Mouse (Mus musculus) intestine, embryonic 14.5 days (tissue): ENCODE data around the gene Ncbp1. TPM values are rescaled to one million over a fixed set of nuclear protein-coding genes. Genes with fewer than 3 reads are reported as not detected.

Experiments
- ATAC-seq: fragments of 200-750 bp; cut with Nextera tagmentation; replicated peaks from 2 replicates; pipeline ENCODE4 v1.8.0; 2017; ENCODE audit warnings: low read depth, moderate number of reproducible peaks, moderate TSS enrichment, moderate library complexity; ENCODE audit not compliant: low FRiP score, low TSS enrichment
- DNase-seq: peaks from one replicate; pipeline ENCODE4 v3.0.0-alpha.2; 2018; ENCODE audit warnings: low spot score
- H3K27ac ChIP-seq: fragments of 300-500 bp; sonication (generic); 2 replicates; pipeline ENCODE4 v1.5.1; 2014; ENCODE audit warnings: low read depth, mild to moderate bottlenecking, control low read depth
- H3K27me3 ChIP-seq: fragments of 300-500 bp; sonication (generic); replicated peaks from 2 replicates; pipeline ENCODE4 v1.6.1; 2014; ENCODE audit warnings: low read length, control low read depth; ENCODE audit not compliant: control insufficient read depth, insufficient read depth
- H3K36me3 ChIP-seq: fragments of 300-500 bp; sonication (generic); 2 replicates; pipeline ENCODE4 v1.6.1; 2014; ENCODE audit warnings: low read length, control low read depth; ENCODE audit not compliant: control insufficient read depth, insufficient read depth
- H3K4me1 ChIP-seq: fragments of 300-500 bp; sonication (generic); replicated peaks from 2 replicates; pipeline ENCODE4 v1.6.1; 2014; ENCODE audit warnings: low read length, control low read depth, mixed read lengths; ENCODE audit not compliant: control insufficient read depth, insufficient read depth
- H3K4me2 ChIP-seq: fragments of 300-500 bp; sonication (generic); 2 replicates; pipeline ENCODE4 v1.6.1; 2014; ENCODE audit warnings: low read length
- H3K4me3 ChIP-seq: fragments of 300-500 bp; sonication (generic); 2 replicates; pipeline ENCODE4 v1.5.1; 2014; ENCODE audit warnings: low read depth, low read length, control low read depth, mixed read lengths
- H3K9ac ChIP-seq: fragments of 300-500 bp; sonication (generic); 2 replicates; pipeline ENCODE4 v1.6.1; 2014; ENCODE audit warnings: mild to moderate bottlenecking, low read length
- H3K9me3 ChIP-seq: fragments of 300-500 bp; sonication (generic); 2 replicates; pipeline ENCODE4 v1.6.1; 2016; ENCODE audit warnings: low read length, control low read depth; ENCODE audit not compliant: control insufficient read depth
- WGBS: fragments of 180-500 bp; shearing (Covaris S2); extraction: QIAGEN DNeasy Blood & Tissue Kit; methylation state at CpG from one replicate; pipeline ENCODE4 v1.1.7; 2014; 5-methylcytosine and 5-hydroxymethylcytosine counted together
- polyA plus RNA-seq: library from polyadenylated mRNA; unstranded; fragments of >200 nt; fragmentation: Nextera tagmentation; extraction: Ambion mirVana; gene quantifications from 2 replicates; pipeline ENCODE4 v1.2.1, GENCODE M21; 2014

Gene Ncbp1
- polyA plus RNA-seq, 1 experiment from 2014 or later = 77.6 TPM

DNA sequence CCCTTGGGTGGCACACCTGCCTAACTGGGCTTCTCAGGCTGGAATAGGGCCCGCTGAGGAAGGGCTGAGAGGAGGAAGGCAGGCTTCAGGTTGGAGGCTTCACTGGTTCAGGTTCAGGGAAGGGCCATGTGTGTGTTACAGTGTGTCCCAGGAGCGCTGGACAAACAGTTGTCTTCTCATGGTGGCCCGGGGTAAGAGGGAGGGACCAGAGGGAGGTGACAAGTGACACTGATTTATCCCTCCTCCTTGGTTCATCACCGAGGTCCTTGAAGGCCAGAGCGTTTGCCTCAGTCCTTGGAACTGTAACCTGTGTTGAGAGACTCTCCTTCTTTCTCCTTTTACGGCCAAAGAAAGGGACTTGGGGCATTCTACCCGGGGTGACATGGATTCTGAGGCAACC, 37.9 kb upstream of the Ncbp1 start:
- H3K9me3 ChIP-seq = no peaks in the 10 kb centered on the region
- no peak overlapping the region for H3K27ac ChIP-seq
- ATAC-seq (no peak), DNase-seq (no peak)
- H3K9ac ChIP-seq = no peak overlapping the region
- no peak overlapping the region for H3K4me3 ChIP-seq
- no peak overlapping the region for H3K4me2 ChIP-seq
- 40% methylated on average over 7 of the region's 7 CpGs for WGBS
- no peaks in the 10 kb centered on the region for H3K27me3 ChIP-seq
- H3K4me1 ChIP-seq = peaks cover 12% of the 10 kb centered on the region
- no peaks in the 10 kb centered on the region for H3K36me3 ChIP-seq

DNA sequence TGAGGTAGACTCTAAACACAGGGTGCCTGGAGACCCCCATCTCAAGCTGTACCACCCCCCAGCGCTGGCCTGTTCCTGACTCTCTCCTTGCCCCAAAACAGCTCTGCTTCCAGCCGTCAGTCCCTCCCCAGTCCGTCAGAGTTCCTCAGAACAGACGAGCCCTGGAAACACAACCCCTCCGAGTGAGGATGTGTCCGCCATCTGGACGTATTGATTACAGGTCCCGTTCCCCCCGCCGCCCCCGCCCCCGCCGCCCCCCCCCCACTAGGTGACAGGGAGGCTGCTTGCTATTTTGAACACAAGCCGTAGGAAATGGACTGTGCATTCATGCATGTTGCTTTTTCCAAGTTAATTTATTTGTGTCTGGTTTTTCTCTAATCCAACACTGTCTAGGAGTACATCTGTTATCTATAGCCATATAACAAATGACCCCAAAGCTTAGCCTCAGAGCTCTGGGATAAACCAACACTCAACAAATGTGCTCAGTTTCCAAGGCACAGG, 37.2 kb upstream of the Ncbp1 start:
- DNase-seq (no peak), ATAC-seq (peak; percentile 38; the same call in 1 of the 2 replicates)
- Histone ChIP-seq H3K4me2 (no peak overlapping the region; the same call in 1 of the 2 replicates), H3K27ac (0 out of 2 replicates have a peak overlapping the region, but pooled peaks have one; percentile 27), H3K4me1 (peaks cover 12% of the 10 kb centered on the region), H3K9me3 (no peaks in the 10 kb centered on the region), H3K9ac (no peak overlapping the region; the same call in 1 of the 2 replicates), H3K36me3 (no peaks in the 10 kb centered on the region), H3K4me3 (no peak overlapping the region), H3K27me3 (no peaks in the 10 kb centered on the region)
- WGBS = 9% methylated on average over 14 of the region's 14 CpGs

- H3K9ac ChIP-seq = no peak overlapping the region
- DNase-seq (no peak), ATAC-seq (no peak)
- H3K9me3 ChIP-seq = no peaks in the 10 kb centered on the region
- peaks cover 12% of the 10 kb centered on the region for H3K4me1 ChIP-seq
- H3K4me2 ChIP-seq = no peak overlapping the region
- no peak overlapping the region for H3K27ac ChIP-seq
- WGBS = 88% methylated on average over 10 of the region's 10 CpGs
- H3K36me3 ChIP-seq = no peaks in the 10 kb centered on the region
- H3K4me3 ChIP-seq = no peak overlapping the region
- no peaks in the 10 kb centered on the region for H3K27me3 ChIP-seq
Observed at GRCm38 (mm10) chr4:46102078-46102769, 36.2 kb upstream of the Ncbp1 start.

GRCm38 (mm10) chr4:46110084-46110483, 28.3 kb upstream of the Ncbp1 start:
- H3K9ac ChIP-seq = no peak overlapping the region
- WGBS = 92% methylated on average over 8 of the region's 8 CpGs

DNA sequence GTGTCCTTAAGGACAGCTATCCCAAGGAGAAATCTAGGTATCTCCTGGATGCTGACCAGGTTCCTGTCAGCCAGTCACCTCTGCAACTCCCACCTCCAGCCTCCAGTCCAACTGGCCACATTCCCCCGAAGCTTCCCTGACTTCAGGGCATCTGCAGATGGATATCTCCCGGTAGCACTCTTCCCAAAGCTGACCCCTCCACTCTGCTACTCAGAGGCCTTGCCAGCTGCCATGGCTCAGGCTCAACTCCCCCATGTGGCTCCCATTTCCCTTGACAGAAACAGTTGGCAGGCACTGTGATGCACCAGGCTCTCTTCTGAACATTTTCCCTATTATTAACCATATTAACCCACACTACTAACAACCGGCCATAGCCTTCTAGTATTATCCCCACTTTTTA, 27.1 kb upstream of the Ncbp1 start:
- Histone ChIP-seq H3K36me3 (peaks cover 28% of the 10 kb centered on the region), H3K4me3 (no peak overlapping the region), H3K9ac (no peak overlapping the region), H3K27ac (no peak overlapping the region), H3K4me2 (no peak overlapping the region), H3K9me3 (no peaks in the 10 kb centered on the region), H3K27me3 (no peaks in the 10 kb centered on the region), H3K4me1 (no peaks in the 10 kb centered on the region)
- no peak for ATAC-seq
- DNase-seq = no peak
- 66% methylated on average over 3 of the region's 3 CpGs for WGBS

More at GRCm38 (mm10) chr4:46110084-46110483, 28.3 kb upstream of the Ncbp1 start:
- ATAC-seq (no peak), DNase-seq (no peak)
- Histone ChIP-seq H3K4me1 (no peaks in the 10 kb centered on the region), H3K27ac (no peak overlapping the region), H3K4me3 (no peak overlapping the region), H3K9me3 (no peaks in the 10 kb centered on the region), H3K36me3 (peaks cover 15% of the 10 kb centered on the region), H3K27me3 (no peaks in the 10 kb centered on the region), H3K4me2 (no peak overlapping the region)

DNA sequence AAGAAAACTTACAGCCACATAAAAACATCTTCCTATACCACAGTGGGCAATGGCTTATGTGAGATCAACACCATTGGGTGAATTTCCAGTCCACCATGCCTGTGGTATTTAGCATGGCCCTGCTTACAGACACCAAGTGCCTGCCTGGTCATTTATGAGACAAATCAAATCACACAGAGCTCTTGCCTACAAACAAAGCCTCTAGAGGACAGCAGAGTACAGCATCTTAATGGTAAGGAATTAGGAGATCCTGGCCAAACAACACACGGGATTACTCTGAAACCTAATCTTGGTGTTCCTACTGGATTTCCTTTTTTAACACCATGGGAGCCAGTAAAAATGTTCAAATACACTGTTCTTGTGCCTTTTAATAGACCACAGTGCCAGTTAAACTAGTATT, 23.1 kb upstream of the Ncbp1 start:
- Histone ChIP-seq H3K27me3 (no peaks in the 10 kb centered on the region), H3K4me1 (no peaks in the 10 kb centered on the region), H3K9me3 (no peaks in the 10 kb centered on the region), H3K4me2 (no peak overlapping the region), H3K9ac (no peak overlapping the region), H3K36me3 (peaks cover 67% of the 10 kb centered on the region), H3K27ac (no peak overlapping the region), H3K4me3 (no peak overlapping the region)
- 71% methylated on average over 1 of the region's 1 CpGs for WGBS
- DNase-seq (no peak), ATAC-seq (no peak)

DNA sequence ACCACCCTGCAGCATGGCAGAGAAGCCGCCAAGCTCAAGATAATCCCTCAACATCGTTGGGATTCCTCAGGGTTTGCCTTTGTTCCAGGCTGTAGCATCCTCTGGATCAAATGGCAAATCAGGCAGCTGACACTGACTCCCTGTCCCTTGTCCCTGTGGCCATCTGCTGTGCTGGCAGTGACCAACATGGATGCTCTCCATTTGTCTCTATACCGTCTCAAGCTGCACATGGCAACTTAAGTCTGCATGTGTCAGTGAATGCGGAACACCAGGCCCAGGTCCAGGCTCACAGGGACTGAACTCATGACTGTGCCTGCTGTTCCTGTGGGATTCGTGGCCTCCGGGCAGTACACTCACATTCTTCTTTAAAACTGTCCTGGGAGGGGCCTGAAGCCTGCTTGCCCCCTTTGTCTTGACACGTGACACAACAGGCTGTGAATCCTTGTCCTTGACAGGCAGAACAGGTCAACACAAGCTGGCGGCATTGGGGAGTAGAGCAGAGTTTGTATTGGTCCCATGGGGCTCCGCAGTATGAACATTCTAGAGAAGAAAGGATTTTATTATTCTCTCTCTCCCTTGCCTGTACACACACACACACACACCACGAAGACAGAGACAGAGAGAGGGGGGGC, 21.8 kb upstream of the Ncbp1 start:
- H3K27ac ChIP-seq = no peak overlapping the region
- WGBS = 81% methylated on average over 10 of the region's 10 CpGs
- H3K4me3 ChIP-seq = no peak overlapping the region
- no peaks in the 10 kb centered on the region for H3K4me1 ChIP-seq
- H3K9me3 ChIP-seq = no peaks in the 10 kb centered on the region
- no peak overlapping the region for H3K4me2 ChIP-seq
- peaks cover 81% of the 10 kb centered on the region for H3K36me3 ChIP-seq
- no peak for DNase-seq
- no peaks in the 10 kb centered on the region for H3K27me3 ChIP-seq
- H3K9ac ChIP-seq = no peak overlapping the region
- ATAC-seq = no peak

GRCm38 (mm10) chr4:46117536-46117935, 20.9 kb upstream of the Ncbp1 start:
- DNase-seq = no peak
- Histone ChIP-seq H3K9ac (no peak overlapping the region), H3K4me3 (no peak overlapping the region), H3K36me3 (peaks cover 90% of the 10 kb centered on the region), H3K4me2 (no peak overlapping the region), H3K4me1 (no peaks in the 10 kb centered on the region), H3K27ac (no peak overlapping the region), H3K9me3 (no peaks in the 10 kb centered on the region), H3K27me3 (no peaks in the 10 kb centered on the region)
- no peak for ATAC-seq
- WGBS = 95% methylated on average over 4 of the region's 4 CpGs
